In the genomic region with DNA sequence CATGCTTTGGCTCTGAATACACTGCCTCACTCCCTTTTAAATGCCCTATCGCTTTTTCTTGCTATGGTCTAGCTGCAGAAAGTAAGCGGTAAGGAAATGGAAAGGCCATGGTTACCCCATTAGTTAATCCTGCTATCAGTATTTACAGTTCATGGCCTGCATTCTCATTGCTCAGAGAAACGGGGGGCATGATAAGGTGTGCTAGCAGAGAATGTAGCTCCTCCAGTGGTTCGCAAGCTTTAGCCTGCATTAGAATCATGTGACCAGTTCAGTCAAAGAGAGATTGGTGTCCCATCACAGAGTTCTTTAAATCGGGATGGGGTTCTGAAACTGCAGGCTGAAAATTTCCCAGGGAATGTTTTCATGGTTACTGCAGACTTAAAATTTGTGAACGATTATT, we compare ENCODE assay signal across 22 mouse cellular contexts. TPM values are rescaled to one million over a fixed set of nuclear protein-coding genes. Genes with fewer than 3 reads are reported as not detected.
"Had no signal": no experiment of that assay in that cellular context is flagged by ENCODE, and none has a peak within 500 bp of the region (broad histone marks: within the 10 kb centered on the region; RNA-seq: fewer than 3 reads in every experiment).

No protein-coding gene starts in this region.

- H3K4me2 ChIP-seq: limb, embryonic 13.5 days; liver, embryonic 12.5 days; liver, embryonic 15.5 days; lung, embryonic 15.5 days; midbrain, embryonic 12.5 days had no signal

- H3K9me3 ChIP-seq: limb, embryonic 10.5 days; limb, embryonic 13.5 days; liver, embryonic 12.5 days; liver, embryonic 15.5 days; lung, embryonic 15.5 days; midbrain, embryonic 12.5 days had no signal

- H3K27me3 ChIP-seq: limb, embryonic 13.5 days; liver, embryonic 12.5 days; liver, embryonic 15.5 days; lung, embryonic 15.5 days; midbrain, embryonic 12.5 days had no signal

- DNase-seq: kidney, adult 2 months; kidney, postnatal 25 days; layer of hippocampus, adult 9-11 months; liver; lung, adult 18-20 months; lung, postnatal 10 days; lung, postnatal 4 days; right cerebral cortex, postnatal 25 days; spleen, adult 18-20 months; thymus, adult 2 months; thymus, postnatal 14 days; thymus, postnatal 4 days had no signal

- H3K36me3 ChIP-seq: limb, embryonic 10.5 days; limb, embryonic 13.5 days; liver, embryonic 12.5 days; liver, embryonic 15.5 days; lung, embryonic 15.5 days; midbrain, embryonic 12.5 days had no signal

- ATAC-seq: intestine, postnatal 0 days; liver, embryonic 12.5 days had no signal

- H3K9ac ChIP-seq: limb, embryonic 13.5 days; liver, embryonic 12.5 days; liver, embryonic 15.5 days; lung, embryonic 15.5 days; midbrain, embryonic 12.5 days had no signal

- H3K4me1 ChIP-seq: limb, embryonic 10.5 days; limb, embryonic 13.5 days; liver, embryonic 12.5 days; liver, embryonic 15.5 days; lung, embryonic 15.5 days had no signal

- H3K27ac ChIP-seq: kidney, postnatal 0 days; layer of hippocampus, adult 2 months; limb, embryonic 10.5 days; limb, embryonic 13.5 days; liver, embryonic 12.5 days; liver, embryonic 15.5 days; lung, embryonic 15.5 days; midbrain, embryonic 12.5 days had no signal

- H3K4me3 ChIP-seq: layer of hippocampus, adult 2 months; limb, embryonic 10.5 days; limb, embryonic 13.5 days; liver, embryonic 12.5 days; liver, embryonic 15.5 days; lung, embryonic 15.5 days; midbrain, embryonic 12.5 days had no signal

RNA-seq across cellular contexts. Expression of a gene that starts 44.6 kb away (rescaled TPM):
- total RNA-seq: layer of hippocampus, adult 2 months; left cerebral cortex, adult 18-20 months had no signal
